In the genomic region with DNA sequence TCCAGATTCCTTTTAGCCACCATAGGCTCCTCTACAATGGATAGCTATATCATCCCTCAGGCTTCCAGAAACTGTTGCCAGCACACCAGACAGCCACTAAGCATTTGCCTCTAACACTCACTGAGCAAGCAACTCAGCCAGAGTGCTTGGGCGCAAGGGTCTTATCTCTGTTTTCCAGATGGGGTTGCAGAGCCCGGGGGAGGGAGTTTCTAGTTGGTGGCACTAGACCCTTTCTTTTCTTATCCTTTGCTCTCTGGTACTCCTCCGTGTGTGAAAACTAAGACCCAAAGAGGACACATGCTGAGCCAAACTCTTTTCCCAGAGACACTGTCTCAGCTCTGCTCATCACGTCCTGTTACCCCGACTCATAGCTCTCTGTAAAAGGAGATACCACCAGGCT, we compare ENCODE assay signal across 20 mouse cellular contexts. TPM values are rescaled to one million over a fixed set of nuclear protein-coding genes. Genes with fewer than 3 reads are reported as not detected.
A peak's percentile ranks its signal among the peaks of the same experiment; 100 is the strongest.
DNase-seq lines count a peak whose midpoint lies in the region; ATAC-seq lines count a peak whose summit lies in the region.
"Had no signal": no experiment of that assay in that cellular context is flagged by ENCODE, and none has a peak within 500 bp of the region (broad histone marks: within the 10 kb centered on the region; RNA-seq: fewer than 3 reads in every experiment).

No protein-coding gene starts in this region.

- H3K27ac ChIP-seq in heart, embryonic 10.5 days, result 0 out of 2 replicates have a peak overlapping the region, but pooled peaks have one; percentile 13
- H3K27ac ChIP-seq in liver, embryonic 15.5 days (replicated peaks), result peak overlapping the region; percentile 98

- ATAC-seq in common myeloid progenitor, adult 5-6 weeks (replicated peaks; ENCODE audit: low read depth, poor library complexity, severe bottlenecking), result peak; percentile 82
- ATAC-seq in liver, embryonic 15.5 days (ENCODE audit: insufficient read depth), result peak; percentile 87

- no peak overlapping the region for H3K4me3 ChIP-seq in heart, embryonic 10.5 days
- peak overlapping the region; percentile 32 for H3K4me3 ChIP-seq in liver, embryonic 15.5 days (replicated peaks)

- H3K9ac ChIP-seq in liver, embryonic 15.5 days, result peak overlapping the region; percentile 47

- peaks cover 20% of the 10 kb centered on the region for H3K4me1 ChIP-seq in heart, embryonic 10.5 days
- H3K4me1 ChIP-seq in liver, embryonic 15.5 days (replicated peaks), result peaks cover 89% of the 10 kb centered on the region

- H3K4me2 ChIP-seq in liver, embryonic 15.5 days, result peak overlapping the region; percentile 66

- intact Hi-C loops in heart, postnatal 10 days (cut with DNase I), result no loop called here

- WGBS in heart, embryonic 10.5 days, result 35% methylated on average over 5 of the region's 5 CpGs
- 23% methylated on average over 5 of the region's 5 CpGs for whole genome bisulfite sequencing in liver, embryonic 15.5 days (ENCODE audit: insufficient replicate concordance)

- H3K27me3 ChIP-seq in heart, embryonic 10.5 days (ENCODE audit: insufficient read depth, poor library complexity, severe bottlenecking), result no peaks in the 10 kb centered on the region
- H3K27me3 ChIP-seq in liver, embryonic 15.5 days, result no peaks in the 10 kb centered on the region

- DNase-seq in heart, embryonic 10.5 days (ENCODE audit: low spot score), result peak; percentile 92
- DNase-seq in heart, postnatal 10 days, result no peak
- peak; percentile 11 for DNase-seq in 416B (ENCODE audit: low read depth)
- DNase-seq in gastrocnemius, postnatal 25 days, result no peak
- DNase-seq in cerebellum, postnatal 14 days, result no peak
- DNase-seq in right cerebral cortex, postnatal 4 days, result no peak
- DNase-seq: adrenal gland, postnatal 14 days; cerebellum, adult 11-12 months; gastrocnemius, postnatal 36 days; kidney, postnatal 14 days; lung, adult 2 months; right cerebral cortex, postnatal 25 days; thymus, postnatal 4 days had no signal

- no peaks in the 10 kb centered on the region for H3K9me3 ChIP-seq in heart, embryonic 10.5 days
- no peaks in the 10 kb centered on the region for H3K9me3 ChIP-seq in liver, embryonic 15.5 days (replicated peaks)

- H3K36me3 ChIP-seq in heart, embryonic 10.5 days, result no peaks in the 10 kb centered on the region
- 0 out of 2 replicates have a peak, but pooled peaks cover 3% of the 10 kb centered on the region for H3K36me3 ChIP-seq in liver, embryonic 15.5 days (replicated peaks)

RNA-seq across cellular contexts. Expression of a gene that starts 16.5 kb away (rescaled TPM):
- not detected in 2 replicates for polyA plus RNA-seq in heart, embryonic 10.5 days (2016; fragmentation: Nextera tagmentation; extraction: Ambion mirVana)
- not detected for total RNA-seq in heart, postnatal 10 days (2021)
- not detected in 2 replicates for total RNA-seq in common myeloid progenitor, adult 5-6 weeks (2017)
- polyA plus RNA-seq in liver, embryonic 15.5 days (2015; fragmentation: Nextera tagmentation; extraction: Ambion mirVana), result not detected in 2 replicates
- not detected for total RNA-seq in gastrocnemius, postnatal 25 days (2021)
- total RNA-seq: adrenal gland, postnatal 14 days; gastrocnemius, postnatal 36 days; layer of hippocampus, postnatal 10 days; left cerebral cortex, postnatal 25 days; monocyte, adult 5-6 weeks; neutrophil, adult 5-6 weeks had no signal
- polyA plus RNA-seq: heart, postnatal 0 days; lung, adult 2 months had no signal

RNA-seq across cellular contexts. Expression of a gene that starts 27.2 kb away (rescaled TPM):
- 26.5 and 26.7 TPM in 2 replicates for polyA plus RNA-seq in heart, embryonic 10.5 days (2016; fragmentation: Nextera tagmentation; extraction: Ambion mirVana)
- total RNA-seq in heart, postnatal 10 days (2021), result 10 to 100 TPM; 23.3 to 27.1 TPM
- total RNA-seq in common myeloid progenitor, adult 5-6 weeks (2017), result 6.5 and 11.5 TPM in 2 replicates
- polyA plus RNA-seq in liver, embryonic 15.5 days (2015; fragmentation: Nextera tagmentation; extraction: Ambion mirVana), result 11.4 and 12.1 TPM in 2 replicates
- total RNA-seq in gastrocnemius, postnatal 25 days (2021), result 10 to 100 TPM; 23.9 to 26.2 TPM

RNA-seq across cellular contexts. Expression of a gene that starts 27.4 kb away (rescaled TPM):
- 0.81 and 3.0 TPM in 2 replicates for polyA plus RNA-seq in heart, embryonic 10.5 days (2016; fragmentation: Nextera tagmentation; extraction: Ambion mirVana)
- total RNA-seq in heart, postnatal 10 days (2021), result under 1 TPM; 0.26 to 0.27 TPM
- total RNA-seq in common myeloid progenitor, adult 5-6 weeks (2017), result not detected in 2 replicates
- 11.8 and 11.9 TPM in 2 replicates for polyA plus RNA-seq in liver, embryonic 15.5 days (2015; fragmentation: Nextera tagmentation; extraction: Ambion mirVana)
- total RNA-seq in gastrocnemius, postnatal 25 days (2021), result under 1 TPM in 1 of 2 experiments, not detected in 1; 0.08 TPM
- total RNA-seq: gastrocnemius, postnatal 36 days; monocyte, adult 5-6 weeks; neutrophil, adult 5-6 weeks had no signal

RNA-seq across cellular contexts. Expression of a gene that starts 55.9 kb away (rescaled TPM):
- polyA plus RNA-seq in heart, embryonic 10.5 days (2016; fragmentation: Nextera tagmentation; extraction: Ambion mirVana), result 15.2 and 17.3 TPM in 2 replicates
- 10 to 100 TPM; 10.3 to 11.1 TPM for total RNA-seq in heart, postnatal 10 days (2021)
- 3.5 and 7.3 TPM in 2 replicates for total RNA-seq in common myeloid progenitor, adult 5-6 weeks (2017)
- polyA plus RNA-seq in liver, embryonic 15.5 days (2015; fragmentation: Nextera tagmentation; extraction: Ambion mirVana), result 27.1 and 33.0 TPM in 2 replicates
- 1 to 10 TPM; 4.2 to 5.1 TPM for total RNA-seq in gastrocnemius, postnatal 25 days (2021)

RNA-seq across cellular contexts. Expression of a gene that starts 56.2 kb away (rescaled TPM):
- polyA plus RNA-seq in heart, embryonic 10.5 days (2016; fragmentation: Nextera tagmentation; extraction: Ambion mirVana), result 410 and 426 TPM in 2 replicates
- total RNA-seq in heart, postnatal 10 days (2021), result 100 to 1,000 TPM; 216 to 231 TPM
- total RNA-seq in common myeloid progenitor, adult 5-6 weeks (2017), result 424 and 475 TPM in 2 replicates
- polyA plus RNA-seq in liver, embryonic 15.5 days (2015; fragmentation: Nextera tagmentation; extraction: Ambion mirVana), result 151 and 177 TPM in 2 replicates
- total RNA-seq in gastrocnemius, postnatal 25 days (2021), result 100 to 1,000 TPM; 114 to 129 TPM

Comparison
In these comparisons a context has a peak if more than half of its experiments do, and no peak if none do; other contexts are left out.
1. DNase-seq: peak in heart, embryonic 10.5 days (single experiment) and 416B (single experiment); none in heart, postnatal 10 days (0 of 2), gastrocnemius, postnatal 25 days (single experiment), cerebellum, postnatal 14 days (0 of 2) and right cerebral cortex, postnatal 4 days (single experiment).